Mouse (Mus musculus): ENCODE data around the gene Has1. TPM values are rescaled to one million over a fixed set of nuclear protein-coding genes. Genes with fewer than 3 reads are reported as not detected.

Has1 gene
- polyA plus RNA-seq, 1 experiment from 2014 or later: 1.1 TPM

DNA sequence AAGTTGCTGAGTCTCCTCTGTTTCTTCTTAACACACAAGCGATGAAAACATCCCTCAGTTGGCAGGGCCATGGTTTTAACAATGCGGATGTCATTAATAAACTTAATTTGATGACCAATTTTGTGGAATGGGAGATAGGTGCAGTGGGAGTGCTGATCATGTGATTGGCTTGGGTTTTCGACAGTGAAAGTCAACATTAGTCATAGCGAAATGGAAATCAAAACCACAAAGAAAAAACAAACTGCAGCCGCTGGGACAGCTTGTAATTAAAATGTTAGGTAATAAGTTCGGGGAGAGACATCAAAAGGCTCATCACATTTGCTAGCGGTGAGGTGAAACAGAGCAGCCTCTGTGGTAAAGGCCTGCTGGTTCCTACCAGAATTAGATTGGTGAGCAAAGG lies 14.2 kb downstream of the Has1 start:
- no peaks in the 10 kb centered on the region for H3K9me3 ChIP-seq
- no peak overlapping the region for H3K27ac ChIP-seq (replicated peaks)
- H3K4me3 ChIP-seq: no peak overlapping the region
- no peaks in the 10 kb centered on the region for H3K27me3 ChIP-seq
- WGBS: 90% methylated on average over 7 of the region's 7 CpGs
- H3K4me2 ChIP-seq: no peak overlapping the region
- ATAC-seq (ENCODE audit: low FRiP score, low read depth): no peak
- peaks cover 33% of the 10 kb centered on the region for H3K4me1 ChIP-seq (replicated peaks)
- H3K36me3 ChIP-seq: 0 out of 2 replicates have a peak, but pooled peaks cover 2% of the 10 kb centered on the region
- H3K9ac ChIP-seq: no peak overlapping the region

DNA sequence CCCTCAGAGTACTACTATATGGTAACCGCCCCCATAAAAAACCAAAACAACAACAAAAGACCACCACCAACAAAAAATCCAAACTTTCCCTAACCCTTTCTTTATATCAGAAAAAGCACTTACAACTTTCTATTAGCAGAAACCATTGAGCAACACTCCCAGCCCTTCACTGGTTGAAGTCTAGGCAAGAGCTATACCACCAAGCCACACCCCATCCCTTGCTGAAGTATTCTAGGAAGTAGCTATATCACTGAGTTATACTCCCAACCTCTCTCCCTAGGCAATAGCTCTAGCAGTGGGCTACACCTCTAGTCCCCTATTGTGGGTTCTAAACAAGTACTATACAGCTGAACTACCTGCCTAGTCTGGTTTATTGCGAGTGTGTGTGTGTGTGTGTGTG lies 15.7 kb downstream of the Has1 start:
- Histone ChIP-seq H3K4me3 (no peak overlapping the region), H3K4me1 (replicated peaks) (peaks cover 41% of the 10 kb centered on the region), H3K27me3 (no peaks in the 10 kb centered on the region), H3K36me3 (0 out of 2 replicates have a peak, but pooled peaks cover 2% of the 10 kb centered on the region), H3K4me2 (peak overlapping the region; percentile 77), H3K9me3 (no peaks in the 10 kb centered on the region), H3K9ac (no peak overlapping the region), H3K27ac (replicated peaks) (no peak overlapping the region)
- no peak for ATAC-seq (ENCODE audit: low FRiP score, low read depth)
- 98% methylated on average over 2 of the region's 2 CpGs for WGBS

DNA sequence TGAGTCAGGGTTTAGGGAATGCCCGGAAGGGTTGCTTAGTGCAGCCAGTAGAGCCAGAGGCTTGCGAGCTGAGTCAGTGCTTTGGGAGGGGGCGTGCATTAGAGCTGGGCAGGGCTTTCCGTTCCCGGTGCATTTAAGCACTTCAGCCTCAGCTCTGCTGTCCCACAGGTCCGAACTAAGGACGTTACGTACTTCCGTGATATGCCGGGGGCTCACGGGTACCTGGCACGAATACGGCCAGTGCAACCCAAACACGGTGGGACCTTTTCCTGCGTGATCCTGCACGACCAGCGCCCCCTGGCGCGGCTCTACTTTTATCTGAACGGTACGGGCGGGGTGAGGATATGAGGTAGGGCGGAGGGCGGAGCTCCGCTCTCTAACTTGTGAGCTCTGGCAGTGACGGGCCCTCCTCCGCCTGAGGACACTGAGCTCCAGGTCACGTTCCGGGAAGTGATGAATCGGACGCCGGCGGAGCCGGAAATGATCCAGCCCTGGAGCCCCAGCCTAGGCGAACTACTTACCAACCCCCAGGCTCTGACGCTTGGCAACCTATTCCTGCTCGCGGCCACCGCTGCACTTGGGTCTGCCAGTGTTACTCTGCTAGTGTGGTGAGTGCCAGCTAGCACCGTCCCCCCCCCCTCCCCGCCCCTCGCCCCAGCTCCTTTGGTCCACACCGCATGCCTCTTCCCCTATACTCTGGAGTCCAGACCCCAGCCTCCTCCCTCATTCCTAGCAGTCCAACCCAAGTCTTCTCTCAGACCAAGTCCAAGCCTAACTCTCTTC lies 16.9 kb downstream of the Has1 start:
- H3K36me3 ChIP-seq: 0 out of 2 replicates have a peak, but pooled peaks cover 2% of the 10 kb centered on the region
- H3K4me2 ChIP-seq: peak overlapping the region; percentile 77
- peak overlapping the region; percentile 88 for H3K27ac ChIP-seq (replicated peaks)
- no peaks in the 10 kb centered on the region for H3K9me3 ChIP-seq
- peak overlapping the region; percentile 46 for H3K4me3 ChIP-seq
- peaks cover 53% of the 10 kb centered on the region for H3K4me1 ChIP-seq (replicated peaks)
- peak overlapping the region; percentile 60 for H3K9ac ChIP-seq
- WGBS: under 1% methylated on average over 43 of the region's 43 CpGs
- peak; percentile 98 for ATAC-seq (ENCODE audit: low FRiP score, low read depth)
- H3K27me3 ChIP-seq: no peaks in the 10 kb centered on the region

DNA sequence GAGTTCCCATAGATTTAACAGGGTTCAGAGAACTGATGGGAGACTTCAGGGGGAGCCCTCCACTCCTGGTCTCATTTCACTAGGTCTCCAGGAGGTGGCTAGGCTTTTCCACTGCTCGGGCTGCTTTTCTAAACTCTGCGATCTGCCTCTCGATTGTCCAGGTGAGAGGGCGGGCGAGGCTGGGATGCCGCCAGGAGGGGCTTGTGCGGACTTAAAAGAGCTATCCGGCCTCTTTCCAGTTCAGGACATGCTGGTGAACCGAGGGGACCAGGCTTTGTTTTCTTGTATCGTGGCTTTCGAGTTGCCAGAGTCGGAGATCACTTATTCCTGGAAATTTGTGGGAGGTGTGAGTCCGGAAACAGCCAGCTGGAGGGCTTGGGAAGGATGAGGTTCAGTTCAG lies 17.6 kb downstream of the Has1 start:
- Histone ChIP-seq H3K9ac (peak overlapping the region; percentile 60), H3K4me1 (replicated peaks) (peaks cover 59% of the 10 kb centered on the region), H3K27ac (replicated peaks) (peak overlapping the region; percentile 88), H3K4me3 (peak overlapping the region; percentile 46), H3K4me2 (peak overlapping the region; percentile 77), H3K27me3 (no peaks in the 10 kb centered on the region), H3K9me3 (no peaks in the 10 kb centered on the region), H3K36me3 (peaks cover 2% of the 10 kb centered on the region; the same call in 1 of the 2 replicates)
- no peak for ATAC-seq (ENCODE audit: low FRiP score, low read depth)
- WGBS: 7% methylated on average over 13 of the region's 13 CpGs

GRCm38 (mm10) chr17:17836101-17836500 lies 18.9 kb downstream of the Has1 start:
- no peak for ATAC-seq (ENCODE audit: low FRiP score, low read depth)
- Histone ChIP-seq H3K9ac (no peak overlapping the region), H3K27ac (replicated peaks) (0 out of 2 replicates have a peak overlapping the region, but pooled peaks have one; percentile 88), H3K36me3 (peaks cover 6% of the 10 kb centered on the region; the same call in 1 of the 2 replicates), H3K4me1 (replicated peaks) (peaks cover 72% of the 10 kb centered on the region), H3K9me3 (no peaks in the 10 kb centered on the region), H3K4me3 (no peak overlapping the region), H3K4me2 (no peak overlapping the region), H3K27me3 (no peaks in the 10 kb centered on the region)
- WGBS: 77% methylated on average over 5 of the region's 5 CpGs

DNA sequence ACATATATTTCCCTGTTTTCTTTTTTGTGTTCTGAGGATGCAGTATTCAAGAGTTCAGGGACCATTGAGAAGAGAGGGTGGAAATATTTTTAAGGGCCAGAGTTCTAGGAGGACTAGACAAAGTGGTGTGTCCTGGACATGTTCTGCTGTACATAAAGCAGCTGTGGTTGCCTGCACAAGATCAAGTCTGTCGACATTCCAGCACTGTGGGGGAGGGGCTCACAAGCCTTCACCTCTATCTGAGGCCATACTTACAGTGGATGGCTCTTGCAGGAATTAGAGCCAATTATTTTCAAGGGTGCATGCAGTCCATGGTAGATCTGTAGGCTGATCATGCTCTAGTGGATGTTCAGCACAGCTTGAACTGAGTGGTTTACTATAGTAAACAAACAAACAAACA lies 20.1 kb downstream of the Has1 start:
- Histone ChIP-seq H3K9ac (no peak overlapping the region), H3K4me3 (no peak overlapping the region), H3K27me3 (no peaks in the 10 kb centered on the region), H3K4me1 (replicated peaks) (peaks cover 84% of the 10 kb centered on the region), H3K36me3 (peaks cover 7% of the 10 kb centered on the region; the same call in 1 of the 2 replicates), H3K27ac (replicated peaks) (no peak overlapping the region), H3K4me2 (no peak overlapping the region), H3K9me3 (no peaks in the 10 kb centered on the region)
- 14% methylated on average over 1 of the region's 1 CpGs for WGBS
- no peak for ATAC-seq (ENCODE audit: low FRiP score, low read depth)

DNA sequence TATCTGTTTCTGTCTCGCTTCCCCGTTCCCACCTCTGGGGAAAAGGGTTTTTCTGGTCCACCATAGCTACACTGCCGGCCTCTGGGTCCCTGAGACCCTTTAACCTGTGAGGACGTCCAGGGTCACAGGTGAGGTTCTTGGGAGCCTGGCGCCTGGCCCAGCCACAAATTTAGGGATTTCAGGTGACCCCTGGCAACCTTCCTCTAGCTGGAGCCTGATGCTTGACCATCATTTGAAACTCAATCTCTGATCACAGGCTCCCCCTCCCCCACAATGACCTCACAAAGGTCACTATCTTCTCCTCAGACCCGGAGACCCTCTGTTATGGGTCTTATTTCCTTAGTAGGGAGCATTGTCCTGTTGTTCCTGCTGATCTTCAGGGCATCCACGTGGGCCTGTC lies 24.3 kb downstream of the Has1 start:
- 71% methylated on average over 7 of the region's 7 CpGs for WGBS
- Histone ChIP-seq H3K9ac (no peak overlapping the region), H3K27ac (replicated peaks) (0 out of 2 replicates have a peak overlapping the region, but pooled peaks have one; percentile 12), H3K9me3 (no peaks in the 10 kb centered on the region), H3K4me2 (peak overlapping the region; percentile 86), H3K27me3 (no peaks in the 10 kb centered on the region), H3K4me3 (peak overlapping the region; percentile 97), H3K36me3 (peaks cover 4% of the 10 kb centered on the region; the same call in 1 of the 2 replicates), H3K4me1 (replicated peaks) (peaks cover 59% of the 10 kb centered on the region)
- ATAC-seq (ENCODE audit: low FRiP score, low read depth): no peak

- 48% methylated on average over 22 of the region's 23 CpGs for WGBS
- no peaks in the 10 kb centered on the region for H3K27me3 ChIP-seq
- H3K27ac ChIP-seq (replicated peaks): peak overlapping the region; percentile 100
- no peaks in the 10 kb centered on the region for H3K9me3 ChIP-seq
- H3K4me1 ChIP-seq (replicated peaks): peaks cover 61% of the 10 kb centered on the region
- H3K4me3 ChIP-seq: peak overlapping the region; percentile 97
- no peak for ATAC-seq (ENCODE audit: low FRiP score, low read depth)
- peak overlapping the region; percentile 99 for H3K9ac ChIP-seq
- peaks cover 4% of the 10 kb centered on the region; the same call in 1 of the 2 replicates for H3K36me3 ChIP-seq
- peak overlapping the region; percentile 86 for H3K4me2 ChIP-seq
Measured at GRCm38 (mm10) chr17:17829816-17830535, 25.0 kb downstream of the Has1 start.

- peaks cover 54% of the 10 kb centered on the region for H3K4me1 ChIP-seq (replicated peaks)
- ATAC-seq (ENCODE audit: low FRiP score, low read depth): no peak
- WGBS: 1% methylated on average over 6 of the region's 6 CpGs
Measured at GRCm38 (mm10) chr17:17829052-17829785, 25.8 kb downstream of the Has1 start.

GRCm38 (mm10) chr17:17828191-17828981 lies 26.6 kb downstream of the Has1 start:
- Histone ChIP-seq H3K4me2 (peak overlapping the region; percentile 86), H3K9ac (peak overlapping the region; percentile 99), H3K27ac (replicated peaks) (peak overlapping the region; percentile 100), H3K9me3 (no peaks in the 10 kb centered on the region), H3K4me3 (peak overlapping the region; percentile 97), H3K36me3 (peaks cover 4% of the 10 kb centered on the region; the same call in 1 of the 2 replicates), H3K4me1 (replicated peaks) (peaks cover 45% of the 10 kb centered on the region), H3K27me3 (no peaks in the 10 kb centered on the region)
- peak; percentile 23 for ATAC-seq (ENCODE audit: low FRiP score, low read depth)
- WGBS: 0% methylated on average over 7 of the region's 15 CpGs

More at GRCm38 (mm10) chr17:17829052-17829785, 25.8 kb downstream of the Has1 start:
- H3K27me3 ChIP-seq: no peaks in the 10 kb centered on the region
- peaks cover 4% of the 10 kb centered on the region; the same call in 1 of the 2 replicates for H3K36me3 ChIP-seq
- peak overlapping the region; percentile 97 for H3K4me3 ChIP-seq
- no peaks in the 10 kb centered on the region for H3K9me3 ChIP-seq
- H3K9ac ChIP-seq: peak overlapping the region; percentile 99
- peak overlapping the region; percentile 86 for H3K4me2 ChIP-seq
- peak overlapping the region; percentile 100 for H3K27ac ChIP-seq (replicated peaks)

- Histone ChIP-seq H3K4me2 (peak overlapping the region; percentile 86), H3K9me3 (no peaks in the 10 kb centered on the region), H3K36me3 (peaks cover 4% of the 10 kb centered on the region; the same call in 1 of the 2 replicates), H3K9ac (peak overlapping the region; percentile 99), H3K4me3 (peak overlapping the region; percentile 97), H3K27ac (replicated peaks) (peak overlapping the region; percentile 100), H3K4me1 (replicated peaks) (peaks cover 40% of the 10 kb centered on the region), H3K27me3 (no peaks in the 10 kb centered on the region)
- ATAC-seq (ENCODE audit: low FRiP score, low read depth): peak; percentile 13
- 0% methylated on average over 13 of the region's 13 CpGs for WGBS
Measured at GRCm38 (mm10) chr17:17827658-17828190, 27.3 kb downstream of the Has1 start.
